Mouse (Mus musculus) heart, adult 2 months (tissue): ENCODE data around the gene Rtn4r.

Experiments used
- CTCF ChIP-seq: fragments of 200-600 bp; IDR thresholded peaks from 2 replicates; pipeline ENCODE4 v1.8.1; 2022; ENCODE audit warnings: antibody characterized with exemption, mild to moderate bottlenecking, moderate library complexity
- POLR2A ChIP-seq: fragments of 200-500 bp; IDR thresholded peaks from 2 replicates; pipeline ENCODE4 v1.6.1; 2011; ENCODE audit warnings: mild to moderate bottlenecking, low read depth, low read length, control low read depth; ENCODE audit not compliant: insufficient read depth

DNA sequence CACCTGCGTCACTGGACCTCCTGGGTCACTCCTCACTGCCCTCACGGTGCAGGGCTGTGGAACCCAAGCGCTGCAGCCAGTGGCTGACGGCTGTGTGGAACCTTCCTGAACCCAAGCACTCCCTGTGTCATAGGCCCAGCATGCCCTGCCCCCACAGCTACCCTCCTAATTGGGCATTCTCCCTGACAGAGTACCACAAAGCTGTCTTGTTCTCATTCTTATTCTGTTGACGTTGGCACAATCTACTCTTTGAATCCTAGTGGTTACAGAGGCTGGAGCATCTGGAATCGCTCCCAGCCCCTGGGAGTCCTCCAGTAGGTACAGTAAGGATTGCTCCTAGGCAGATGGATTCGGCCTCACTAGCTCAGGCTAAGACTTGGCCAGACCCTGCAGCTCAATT is 33.1 kb downstream of the Rtn4r start:
- no peak for TF ChIP-seq CTCF
- no peak for TF ChIP-seq POLR2A
